Mouse (Mus musculus) T-helper 17 cell (primary cell): ENCODE data around the gene Gpc3.

ENCODE experiments used
- in situ Hi-C, 2 experiments: fragments of 300-600 bp; cut with MboI, MseI; formaldehyde crosslinking; loops; 1 replicate in 1 of 2; 2 replicates in 1 of 2; pipeline ENCODE4 v1.15.1; 2025; ENCODE audit warnings: high pct_unique_total_duplicates in 2 of 2

Gpc3 gene

DNA sequence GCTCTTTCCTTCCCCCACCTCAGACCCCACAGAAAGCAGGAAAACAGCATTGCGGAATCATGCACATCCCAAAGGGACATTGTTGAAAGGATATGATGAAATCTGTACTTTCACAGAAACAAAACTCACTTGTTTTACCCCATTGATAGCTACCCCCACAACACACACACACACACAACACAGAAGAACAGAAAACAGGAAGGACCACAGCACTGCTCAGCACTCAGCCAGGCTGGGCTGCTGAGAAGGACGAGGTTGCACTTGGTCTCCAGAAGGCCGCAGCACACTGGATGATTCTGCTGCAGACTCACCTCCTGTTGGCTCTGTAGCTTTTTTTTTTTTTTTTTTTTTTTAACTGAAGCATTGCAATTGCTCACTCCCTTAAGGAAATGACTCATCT lies 193.9 kb downstream of the Gpc3 start:
- in situ Hi-C loops, result no loop called here

DNA sequence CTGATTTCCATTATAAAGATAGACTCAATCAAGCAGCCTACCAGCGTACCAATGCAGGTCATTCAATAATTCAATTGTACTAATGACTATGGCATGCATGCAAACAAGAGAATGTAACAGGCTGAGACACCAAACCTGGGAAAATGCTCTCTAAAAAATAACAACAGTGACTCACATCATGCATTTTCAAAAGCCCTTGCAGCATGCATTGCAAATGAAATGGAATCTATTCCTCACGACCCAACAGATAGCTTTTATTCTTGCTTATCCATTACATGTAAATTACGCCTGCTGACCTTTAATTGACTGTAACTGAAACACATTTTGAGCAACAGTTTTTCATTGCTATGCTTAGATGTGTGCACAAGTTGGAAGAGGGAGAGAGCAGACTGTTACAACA lies 200.8 kb downstream of the Gpc3 start:
- in situ Hi-C loops, result no loop called here

DNA sequence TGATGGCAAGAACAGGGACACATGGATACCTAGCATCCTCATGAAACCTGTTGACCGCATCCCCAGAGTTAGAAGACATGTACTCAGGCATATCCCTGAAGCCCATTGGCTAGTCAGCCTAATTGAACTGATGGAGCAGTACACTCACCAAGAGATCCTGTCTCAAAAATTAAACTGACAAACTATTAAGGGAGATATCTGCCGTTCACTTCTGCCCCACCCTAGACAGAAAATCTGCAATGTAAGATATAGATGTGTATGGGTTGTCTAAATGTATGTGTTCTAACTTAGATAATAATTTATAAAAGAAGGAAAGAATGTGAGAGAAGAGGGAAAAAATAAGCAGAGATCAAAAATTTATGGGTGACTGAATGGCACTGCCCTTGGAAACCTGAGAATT lies 212.6 kb downstream of the Gpc3 start:
- in situ Hi-C loops, result no loop called here

DNA sequence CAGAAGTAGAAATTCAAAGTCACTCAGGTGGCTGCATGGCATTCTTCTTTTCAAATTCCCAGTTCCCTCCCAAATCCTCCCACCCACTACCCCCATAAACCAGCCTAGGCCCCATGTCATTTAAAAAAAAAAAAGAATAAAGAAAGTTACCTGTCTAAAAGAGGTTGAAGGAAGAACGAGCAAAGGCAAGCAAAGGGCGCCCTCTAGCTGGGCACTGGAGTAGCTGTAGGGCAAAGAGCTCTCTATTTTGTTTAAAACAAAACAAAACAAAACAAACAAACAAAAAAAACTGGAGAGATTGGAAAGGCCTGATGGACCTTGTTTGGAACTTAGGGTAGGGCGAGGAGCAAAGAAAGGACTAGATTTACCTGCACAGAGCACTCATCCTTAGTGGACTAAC lies 238.6 kb downstream of the Gpc3 start:
- in situ Hi-C loops, result loop anchor here in 1 of 2 experiments (25.0 kb wide), 1 partner anchor 1113 kb away; no protein-coding TSS in a partner anchor

DNA sequence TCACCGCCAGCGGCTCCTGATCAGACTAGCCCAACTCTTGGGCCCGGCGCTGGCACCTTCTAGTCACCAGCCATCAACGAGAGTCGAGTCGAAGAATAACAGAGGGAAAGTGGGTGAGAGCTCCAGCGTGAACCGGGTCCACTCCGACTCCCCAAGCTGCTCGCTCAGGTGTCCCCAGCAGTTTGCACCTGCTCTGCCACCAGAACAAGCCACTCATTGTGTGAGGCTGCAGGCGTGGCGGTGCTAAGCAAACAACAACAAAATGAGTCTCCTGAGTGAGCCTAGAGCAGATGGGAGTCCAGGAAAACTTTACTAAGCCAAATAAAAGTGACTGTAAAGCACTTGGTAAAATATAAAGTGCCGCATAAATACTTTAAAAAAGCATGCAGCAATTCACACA lies 239.5 kb downstream of the Gpc3 start:
- in situ Hi-C loops, result loop anchor here in 1 of 2 experiments (25.0 kb wide), 1 partner anchor 1687 kb away; no protein-coding TSS in a partner anchor

DNA sequence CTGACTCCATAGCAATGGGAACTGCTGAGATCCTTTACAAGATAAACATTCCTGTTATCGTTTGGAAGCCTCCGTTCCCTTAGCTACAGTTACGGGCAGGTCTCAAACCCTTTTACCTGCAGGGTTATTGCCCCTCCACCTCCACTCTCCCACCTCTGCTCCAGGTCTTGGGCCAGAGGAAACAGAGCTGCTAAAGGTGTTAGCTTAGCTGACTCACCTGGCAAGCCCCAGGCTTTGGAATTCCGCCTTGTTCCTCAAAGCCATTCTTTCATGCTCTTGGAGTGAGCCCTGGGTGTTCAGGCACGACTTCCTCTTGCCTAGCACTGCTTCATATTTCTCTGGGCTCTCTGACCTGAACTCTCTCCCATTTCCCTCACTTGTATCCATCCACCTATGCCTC lies 241.3 kb downstream of the Gpc3 start:
- in situ Hi-C loops, result loop anchor here in 1 of 2 experiments (25.0 kb wide), 1 partner anchor 1685 kb away; no protein-coding TSS in a partner anchor

DNA sequence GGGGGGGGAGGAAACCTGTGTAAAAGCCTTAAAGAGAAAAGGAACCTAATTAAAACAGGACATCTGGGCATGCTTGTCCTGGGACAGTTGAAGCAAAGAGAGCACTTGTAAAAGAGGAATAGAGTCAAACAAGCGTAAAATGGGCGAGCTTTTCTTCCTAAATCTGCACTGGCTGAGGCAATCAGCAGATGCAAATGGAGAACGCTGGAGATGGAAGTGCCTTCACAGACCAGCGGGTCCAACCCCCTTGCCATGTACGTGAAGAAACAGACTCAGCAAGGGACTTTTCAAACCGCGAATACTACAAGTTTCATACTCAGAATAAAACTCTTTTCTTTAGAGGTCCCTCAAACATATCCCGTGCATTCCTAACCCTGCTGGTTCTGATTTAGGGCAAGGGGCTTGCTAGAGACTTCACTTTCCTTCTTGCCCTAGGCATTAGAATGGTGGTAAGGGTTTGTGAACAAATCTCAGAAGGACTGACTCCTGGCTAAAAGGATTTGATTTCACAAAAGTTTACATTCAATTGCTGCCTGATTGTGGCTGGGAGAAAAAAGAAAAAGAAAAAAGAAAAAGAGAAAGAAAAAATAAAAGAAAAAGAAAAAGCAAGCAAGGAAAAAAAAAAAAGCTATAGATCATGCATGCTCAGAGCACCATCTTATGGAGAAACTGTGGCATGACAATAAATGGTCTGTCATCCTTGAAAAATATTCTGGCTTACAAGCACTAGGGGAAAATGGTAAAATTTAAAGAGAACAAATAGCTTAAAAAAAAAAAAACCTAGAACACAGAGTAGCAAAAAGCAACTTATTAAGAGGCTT lies 243.6 kb downstream of the Gpc3 start:
- in situ Hi-C loops, result loop anchor here in 1 of 2 experiments (10.0 to 25.0 kb wide), 2 partner anchors 1245 to 1683 kb away; no protein-coding TSS in a partner anchor

DNA sequence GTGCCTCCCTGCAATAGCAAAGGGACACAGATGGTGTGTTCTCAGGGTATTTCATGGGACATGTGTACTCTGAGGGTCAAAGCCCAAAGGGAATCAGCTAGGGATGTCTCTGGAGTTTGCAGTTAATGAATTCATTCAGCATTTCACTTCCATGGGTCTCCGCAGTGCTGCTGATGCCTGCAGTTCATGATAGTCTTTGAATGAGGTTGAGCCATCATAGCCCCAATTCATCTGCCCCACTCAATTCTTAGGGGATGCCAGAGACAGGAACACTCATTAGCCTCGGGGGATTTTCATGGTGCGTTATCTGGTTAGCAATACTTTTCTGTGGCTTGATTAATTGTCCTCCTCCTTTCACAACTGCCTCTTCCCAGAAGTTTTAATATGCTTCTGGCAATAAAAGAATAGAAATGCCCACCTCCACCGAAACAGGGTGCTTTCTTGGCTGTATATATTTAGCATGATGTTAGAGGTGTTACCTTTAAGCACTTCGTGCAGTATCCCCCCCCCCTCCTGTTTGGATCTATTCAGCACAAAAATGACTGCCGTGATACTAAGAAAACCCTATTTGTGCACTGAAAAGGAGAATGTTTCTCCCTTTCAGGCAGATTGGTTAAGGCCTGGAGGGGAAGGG lies 244.3 kb downstream of the Gpc3 start:
- in situ Hi-C loops, result loop anchor here in 1 of 2 experiments (10.0 to 25.0 kb wide), 2 partner anchors 1245 to 1682 kb away; no protein-coding TSS in a partner anchor

DNA sequence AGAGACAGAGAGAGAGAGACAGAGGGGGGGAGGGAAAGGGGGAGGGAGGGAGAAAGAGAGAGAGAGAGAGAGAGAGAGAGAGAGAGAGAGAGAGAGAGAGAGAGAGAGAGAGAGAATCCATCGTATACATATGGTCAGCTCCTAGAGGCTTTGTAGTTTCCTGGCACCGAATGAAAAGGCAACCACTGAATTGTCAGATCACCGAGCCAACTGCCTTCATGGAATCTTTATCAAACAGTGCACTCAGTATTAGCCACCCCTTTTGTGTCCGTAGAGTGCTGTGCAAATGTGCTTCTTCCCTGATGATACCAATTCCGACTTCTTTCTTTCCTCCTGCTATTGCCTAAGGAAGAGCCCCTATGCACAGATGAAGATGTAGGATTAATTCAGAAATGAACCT lies 246.9 kb downstream of the Gpc3 start:
- in situ Hi-C loops, result loop anchor here in 1 of 2 experiments (10.0 to 25.0 kb wide), 2 partner anchors 1242 to 1680 kb away; no protein-coding TSS in a partner anchor

DNA sequence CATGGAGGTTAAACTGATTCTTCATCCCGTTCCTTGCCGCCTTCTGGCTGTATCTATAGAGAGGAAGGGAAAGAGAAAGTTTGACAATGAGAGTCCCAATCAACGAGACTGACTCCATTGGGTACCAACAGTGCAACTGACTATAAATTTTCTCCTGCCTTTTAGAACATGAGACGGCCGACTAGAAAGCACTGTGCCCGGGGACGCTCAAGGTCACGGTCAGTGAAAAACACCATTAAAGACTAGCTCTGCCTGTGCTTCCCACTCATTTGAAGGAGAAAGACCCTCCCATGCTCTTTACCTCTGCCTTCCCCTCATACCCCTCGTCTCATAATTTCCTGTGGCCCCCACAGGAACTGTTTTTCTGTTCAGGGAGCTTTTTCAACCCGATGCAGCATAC lies 248.0 kb downstream of the Gpc3 start:
- in situ Hi-C loops, result loop anchor here in 1 of 2 experiments (10.0 to 25.0 kb wide), 2 partner anchors 1241 to 1678 kb away; no protein-coding TSS in a partner anchor

DNA sequence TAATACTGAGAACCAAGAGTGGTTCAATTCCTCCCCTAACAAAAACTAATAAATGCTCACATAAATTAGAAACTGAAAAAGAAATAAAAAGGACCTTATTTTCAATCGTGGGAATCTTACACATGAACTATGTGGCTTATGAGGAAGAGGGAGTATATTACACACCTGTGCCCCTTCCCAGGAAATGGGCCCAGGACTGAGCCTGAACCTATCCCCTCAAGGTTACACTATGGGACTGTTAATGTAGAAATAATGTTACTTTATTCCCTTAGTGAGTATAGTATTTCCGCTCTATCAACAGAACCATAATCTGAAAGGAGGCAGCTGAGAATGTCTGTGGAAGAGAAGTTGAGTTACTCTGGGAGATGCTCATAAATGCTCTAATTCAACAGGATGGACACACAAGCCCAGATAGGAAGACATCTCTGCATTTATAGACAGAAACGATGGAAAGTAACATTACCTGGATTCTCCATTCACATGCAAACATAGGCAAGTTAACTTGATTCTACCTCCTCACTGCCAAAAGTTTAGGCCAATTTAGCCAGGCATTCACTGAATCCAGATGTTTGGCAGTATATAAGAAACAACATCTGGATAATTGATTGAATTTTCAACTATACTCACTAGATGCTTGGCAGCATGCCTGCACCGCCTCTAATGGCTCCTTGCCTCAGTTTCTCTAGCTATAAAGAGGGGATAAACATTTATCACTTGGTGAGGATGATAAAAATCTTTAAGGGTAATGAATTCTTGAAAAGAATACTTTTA lies 251.3 kb downstream of the Gpc3 start:
- in situ Hi-C loops, result loop anchor here in 1 of 2 experiments (10.0 to 25.0 kb wide), 2 partner anchors 1238 to 1675 kb away; no protein-coding TSS in a partner anchor

DNA sequence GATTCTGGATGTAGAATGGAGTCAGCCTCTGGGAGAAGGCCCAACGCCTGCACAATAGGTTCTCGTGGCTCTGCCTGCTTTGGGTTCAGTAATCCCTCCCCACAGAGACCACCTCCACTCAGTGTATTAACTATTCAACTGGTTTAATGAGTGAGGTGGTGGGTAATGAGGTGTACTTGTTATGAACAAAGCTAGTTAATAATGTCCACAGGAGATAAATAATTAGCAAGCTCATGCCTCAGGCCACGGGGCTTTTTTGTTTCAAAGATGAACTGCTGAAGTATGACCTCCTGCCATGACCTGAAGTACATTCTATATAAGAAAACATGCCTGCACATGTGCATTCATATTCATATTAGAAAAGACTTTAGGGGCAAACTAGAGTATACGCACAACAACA lies 260.8 kb downstream of the Gpc3 start:
- in situ Hi-C loops, result loop anchor here in 1 of 2 experiments (25.0 kb wide), 1 partner anchor 1666 kb away; no protein-coding TSS in a partner anchor

DNA sequence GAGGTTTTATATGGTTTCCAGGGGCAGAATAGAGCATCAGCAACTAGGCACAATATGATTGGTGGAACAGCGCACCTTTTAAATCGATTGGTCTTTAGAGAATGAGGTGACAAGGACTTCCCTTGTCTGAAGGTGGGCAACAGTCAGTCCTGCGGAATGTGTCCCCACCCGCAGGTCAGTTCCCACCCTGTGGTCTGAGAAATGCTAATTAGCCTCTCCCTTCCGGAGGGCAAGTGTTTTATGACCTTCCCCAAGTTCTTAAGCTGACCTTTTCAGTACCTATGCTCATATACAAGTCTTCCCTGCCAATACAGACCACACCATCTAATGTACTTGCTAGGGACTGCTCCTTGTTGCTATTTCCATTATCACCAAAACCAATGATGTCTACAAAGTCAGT lies 263.1 kb downstream of the Gpc3 start:
- in situ Hi-C loops, result loop anchor here in 1 of 2 experiments (25.0 kb wide), 1 partner anchor 1663 kb away; no protein-coding TSS in a partner anchor

DNA sequence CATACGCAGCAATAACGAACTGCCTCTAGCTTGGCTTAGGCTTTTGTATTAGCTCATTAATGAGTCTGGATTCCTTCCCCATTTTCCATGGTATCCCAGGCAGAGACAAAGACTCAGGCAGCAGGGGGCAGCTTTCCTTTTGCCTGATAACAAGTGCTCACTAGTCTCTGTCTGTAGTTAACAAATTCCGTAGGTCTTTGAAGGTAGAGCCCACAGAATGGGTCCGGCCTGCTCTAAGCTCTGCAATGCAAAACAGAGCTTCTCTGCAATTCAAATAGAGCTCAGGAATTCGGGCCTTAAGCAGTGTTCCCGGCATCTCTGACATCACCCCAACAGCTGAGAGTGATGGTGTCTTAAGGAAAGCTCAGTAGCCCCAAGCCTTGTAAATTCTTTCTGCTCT lies 265.0 kb downstream of the Gpc3 start:
- in situ Hi-C loops, result loop anchor here in 1 of 2 experiments (10.0 kb wide), 1 partner anchor 1106 kb away; no protein-coding TSS in a partner anchor

DNA sequence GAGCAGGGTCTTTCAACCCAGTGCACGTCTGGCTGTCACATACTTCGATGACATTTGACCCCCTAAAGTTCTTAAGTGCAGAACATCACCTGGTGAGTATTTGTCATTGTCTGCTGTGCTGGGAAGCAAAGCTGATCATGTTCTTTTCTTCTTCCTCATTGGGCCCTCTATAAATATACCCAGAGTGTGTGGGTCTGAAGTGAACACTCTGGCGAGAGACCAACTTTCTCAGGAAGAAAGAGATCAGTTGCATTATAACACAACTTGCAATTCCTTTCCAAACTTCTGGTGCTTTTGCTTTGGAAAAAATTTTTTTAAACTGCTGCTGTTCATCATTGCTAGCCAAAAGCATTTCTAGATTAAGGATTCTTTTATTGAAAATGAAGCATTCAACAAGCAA lies 269.7 kb downstream of the Gpc3 start:
- in situ Hi-C loops, result loop anchor here in 1 of 2 experiments (10.0 kb wide), 1 partner anchor 1111 kb away; no protein-coding TSS in a partner anchor

DNA sequence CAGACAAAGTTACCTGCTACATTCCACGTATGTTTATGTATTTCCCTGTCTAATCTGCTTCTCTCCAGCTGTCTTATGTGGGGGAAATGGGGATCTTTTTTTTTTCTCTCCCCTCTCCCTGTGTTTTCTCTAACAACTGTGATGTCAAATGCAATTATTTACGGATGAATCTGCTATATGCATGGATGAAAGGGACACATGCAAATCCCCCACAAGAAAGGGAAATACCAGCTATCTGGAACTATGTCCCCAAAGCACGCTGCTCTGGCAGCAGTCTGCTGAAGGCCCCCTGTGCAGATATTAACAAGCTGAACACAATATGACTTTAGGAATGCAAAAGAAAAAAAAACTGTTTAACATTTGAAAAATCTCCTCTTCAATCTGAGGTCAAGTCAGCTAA lies 273.5 kb downstream of the Gpc3 start:
- in situ Hi-C loops, result loop anchor here in 1 of 2 experiments (10.0 kb wide), 1 partner anchor 1115 kb away; no protein-coding TSS in a partner anchor

DNA sequence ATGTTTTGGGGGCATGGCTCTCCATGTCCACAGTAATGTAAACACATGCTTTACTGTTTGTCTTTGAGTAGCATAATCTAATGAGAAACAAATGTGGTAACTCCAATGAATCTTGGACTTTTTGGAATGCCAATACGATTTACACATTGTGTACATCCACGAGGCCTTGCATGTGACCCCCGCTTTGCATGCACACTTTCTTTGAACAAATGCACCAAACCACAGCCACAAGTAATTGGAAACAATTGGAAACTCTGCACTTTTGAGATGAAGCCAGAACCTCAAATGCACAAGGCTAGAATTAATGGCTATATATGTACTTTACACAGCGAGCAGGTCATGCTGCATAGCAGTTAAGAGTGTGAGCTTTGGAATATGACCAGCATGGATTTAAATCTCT lies 292.0 kb downstream of the Gpc3 start:
- in situ Hi-C loops, result no loop called here

DNA sequence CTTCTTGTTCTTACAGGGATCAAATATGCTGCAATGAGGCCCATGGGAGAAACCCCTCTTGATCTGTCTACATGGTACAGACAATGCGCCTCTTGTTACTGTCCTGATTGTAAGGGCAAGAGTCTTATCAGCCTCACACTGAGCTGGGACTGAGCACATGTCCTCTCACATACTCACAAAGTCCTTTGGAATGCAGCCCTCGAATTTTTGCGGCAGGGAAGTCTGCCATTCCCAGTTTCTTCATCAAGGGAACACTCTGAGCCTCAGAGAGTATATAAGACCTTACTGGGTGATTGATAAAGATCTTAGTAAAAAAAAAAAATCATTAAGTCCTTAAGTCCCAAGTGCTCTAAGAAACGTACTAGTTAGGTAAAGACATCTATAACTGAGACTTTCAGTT lies 293.1 kb downstream of the Gpc3 start:
- in situ Hi-C loops, result no loop called here

DNA sequence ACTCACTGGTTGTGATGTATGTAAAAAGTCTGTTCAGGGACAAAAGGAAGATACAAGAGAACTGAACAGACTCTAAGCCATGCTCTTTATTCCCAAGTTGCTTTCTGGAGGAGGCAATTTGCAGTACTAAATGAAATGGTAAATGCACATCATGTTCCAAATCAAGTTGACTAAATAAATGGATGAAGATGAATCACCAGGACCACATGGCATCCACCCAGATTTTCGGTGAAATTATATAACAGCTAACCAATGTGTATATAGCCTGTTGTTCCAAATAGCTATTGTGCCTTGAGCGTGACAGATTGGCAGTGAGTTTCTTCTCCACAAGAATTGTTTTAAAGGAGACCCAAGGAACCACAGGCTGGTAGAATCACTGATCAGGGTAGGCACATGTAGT lies 302.8 kb downstream of the Gpc3 start:
- in situ Hi-C loops, result loop anchor here in 1 of 2 experiments (10.0 kb wide), 1 partner anchor 1144 kb away; no protein-coding TSS in a partner anchor

DNA sequence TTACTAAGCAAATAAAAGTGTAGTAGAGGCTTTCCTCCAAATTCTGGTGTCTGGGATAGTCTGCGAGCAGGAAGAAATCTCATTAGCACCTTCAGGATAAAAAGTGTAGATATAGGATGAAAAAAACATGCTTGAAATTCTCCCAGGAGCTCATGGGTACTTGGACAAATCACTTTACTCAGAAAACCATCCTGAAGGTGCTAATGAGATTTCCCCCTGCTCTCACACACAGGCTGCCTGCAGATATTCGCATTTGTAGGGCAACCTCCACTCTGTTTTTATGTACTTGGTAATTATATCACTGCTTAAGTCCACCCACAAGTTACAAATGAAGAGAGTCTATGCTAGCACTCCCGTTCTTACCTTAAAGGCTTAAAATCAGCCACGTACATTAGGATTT lies 308.5 kb downstream of the Gpc3 start:
- in situ Hi-C loops, result no loop called here

DNA sequence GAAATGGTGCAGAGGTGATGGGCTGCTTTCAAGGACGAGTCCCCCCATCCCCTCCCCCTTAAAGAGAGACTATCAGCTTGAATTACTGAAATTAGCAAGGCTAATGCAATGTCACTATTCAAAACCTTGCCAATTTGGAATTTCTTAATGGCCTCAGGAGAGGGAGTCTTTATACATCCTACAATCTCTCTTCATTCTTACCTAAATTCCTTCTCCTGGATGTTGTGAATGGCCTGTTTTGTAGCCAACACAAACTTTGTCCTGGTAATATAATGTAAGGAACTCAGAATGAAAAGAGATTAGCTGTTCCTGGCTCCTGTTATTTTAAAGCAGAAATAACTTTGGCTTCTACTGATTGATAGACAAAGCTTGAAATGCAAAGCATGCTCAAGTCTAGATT lies 325.0 kb downstream of the Gpc3 start:
- in situ Hi-C loops, result no loop called here
